Mouse (Mus musculus): ENCODE measurements around the gene Tmod3. TPM values are rescaled to one million over a fixed set of nuclear protein-coding genes. Genes with fewer than 3 reads are reported as not detected.

Tmod3 gene
- polyA plus RNA-seq, 1 experiment from 2014 or later: 84.5 TPM

Other genes starting within 250 kb of the Tmod3 start
- not detected in 2 replicates for gene Bcl2l10, start 211.9 kb downstream of the Tmod3 start, polyA plus RNA-seq (2015; fragmentation: Nextera tagmentation; extraction: Ambion mirVana)
- gene Mapk6, start 149.7 kb downstream of the Tmod3 start, polyA plus RNA-seq (2015; fragmentation: Nextera tagmentation; extraction: Ambion mirVana): 151 and 154 TPM in 2 replicates
- gene Leo1, start 118.1 kb downstream of the Tmod3 start, polyA plus RNA-seq (2015; fragmentation: Nextera tagmentation; extraction: Ambion mirVana): 39.8 and 46.4 TPM in 2 replicates
- gene Tmod2, start 51.7 kb upstream of the Tmod3 start, polyA plus RNA-seq (2015; fragmentation: Nextera tagmentation; extraction: Ambion mirVana): 262 and 271 TPM in 2 replicates
- 33.2 and 35.4 TPM in 2 replicates for gene Lysmd2, start 66.1 kb upstream of the Tmod3 start, polyA plus RNA-seq (2015; fragmentation: Nextera tagmentation; extraction: Ambion mirVana)
- gene Scg3, start 124.4 kb upstream of the Tmod3 start, polyA plus RNA-seq (2015; fragmentation: Nextera tagmentation; extraction: Ambion mirVana): 115 and 120 TPM in 2 replicates
- 2.6 and 3.9 TPM in 2 replicates for gene Bmp5, start 215.7 kb upstream of the Tmod3 start, polyA plus RNA-seq (2015; fragmentation: Nextera tagmentation; extraction: Ambion mirVana)